Mouse (Mus musculus): Measurements from ENCODE around the gene Il23r. TPM values are rescaled to one million over a fixed set of nuclear protein-coding genes. Genes with fewer than 3 reads are reported as not detected.

Gene Il23r
- polyA plus RNA-seq, 1 experiment from 2014 or later: not detected

- 16% methylated on average over 1 of the region's 1 CpGs for WGBS
- ATAC-seq (ENCODE audit: low FRiP score, low read depth): peak; percentile 63
Observed at GRCm38 (mm10) chr6:67471242-67471641, 20.4 kb downstream of the Il23r start.

GRCm38 (mm10) chr6:67459424-67459823 is 32.2 kb downstream of the Il23r start:
- no peak overlapping the region for H3K4me2 ChIP-seq (replicated peaks)
- no peak overlapping the region for H3K27ac ChIP-seq (replicated peaks)
- H3K36me3 ChIP-seq: no peaks in the 10 kb centered on the region
- no peak overlapping the region for H3K4me3 ChIP-seq
- ATAC-seq (ENCODE audit: low FRiP score, low read depth): no peak
- no peaks in the 10 kb centered on the region for H3K9me3 ChIP-seq
- H3K4me1 ChIP-seq: no peaks in the 10 kb centered on the region
- no peaks in the 10 kb centered on the region for H3K27me3 ChIP-seq
- 100% methylated on average over 1 of the region's 1 CpGs for WGBS
- no peak overlapping the region for H3K9ac ChIP-seq (replicated peaks)

More at GRCm38 (mm10) chr6:67471242-67471641, 20.4 kb downstream of the Il23r start:
- Histone ChIP-seq H3K9ac (replicated peaks) (no peak overlapping the region), H3K4me1 (no peaks in the 10 kb centered on the region), H3K9me3 (no peaks in the 10 kb centered on the region), H3K27me3 (no peaks in the 10 kb centered on the region), H3K4me2 (replicated peaks) (no peak overlapping the region), H3K27ac (replicated peaks) (no peak overlapping the region), H3K4me3 (no peak overlapping the region), H3K36me3 (no peaks in the 10 kb centered on the region)

- no peak overlapping the region for H3K27ac ChIP-seq (replicated peaks)
- H3K4me1 ChIP-seq: no peaks in the 10 kb centered on the region
- no peak overlapping the region for H3K4me2 ChIP-seq (replicated peaks)
- no peaks in the 10 kb centered on the region for H3K9me3 ChIP-seq
- no peaks in the 10 kb centered on the region for H3K27me3 ChIP-seq
- no peak overlapping the region for H3K4me3 ChIP-seq
- 63% methylated on average over 5 of the region's 5 CpGs for WGBS
- H3K36me3 ChIP-seq: no peaks in the 10 kb centered on the region
- ATAC-seq (ENCODE audit: low FRiP score, low read depth): no peak
- no peak overlapping the region for H3K9ac ChIP-seq (replicated peaks)
Observed at GRCm38 (mm10) chr6:67451330-67451729, 40.3 kb downstream of the Il23r start.

- no peaks in the 10 kb centered on the region for H3K4me1 ChIP-seq
- no peak overlapping the region for H3K4me2 ChIP-seq (replicated peaks)
- no peak overlapping the region for H3K27ac ChIP-seq (replicated peaks)
- 69% methylated on average over 1 of the region's 1 CpGs for WGBS
- H3K9ac ChIP-seq (replicated peaks): no peak overlapping the region
- no peak for ATAC-seq (ENCODE audit: low FRiP score, low read depth)
- no peaks in the 10 kb centered on the region for H3K27me3 ChIP-seq
- no peaks in the 10 kb centered on the region for H3K36me3 ChIP-seq
- no peaks in the 10 kb centered on the region for H3K9me3 ChIP-seq
- H3K4me3 ChIP-seq: no peak overlapping the region
Observed at GRCm38 (mm10) chr6:67445866-67446265, 45.8 kb downstream of the Il23r start.

GRCm38 (mm10) chr6:67443124-67443523 is 48.5 kb downstream of the Il23r start:
- Histone ChIP-seq H3K36me3 (no peaks in the 10 kb centered on the region), H3K4me2 (replicated peaks) (no peak overlapping the region), H3K9me3 (no peaks in the 10 kb centered on the region), H3K4me1 (no peaks in the 10 kb centered on the region), H3K9ac (replicated peaks) (no peak overlapping the region), H3K27ac (replicated peaks) (no peak overlapping the region), H3K27me3 (no peaks in the 10 kb centered on the region), H3K4me3 (no peak overlapping the region)
- WGBS: 90% methylated on average over 6 of the region's 6 CpGs
- ATAC-seq (ENCODE audit: low FRiP score, low read depth): no peak

- WGBS: 81% methylated on average over 3 of the region's 3 CpGs
- Histone ChIP-seq H3K4me3 (no peak overlapping the region), H3K4me1 (no peaks in the 10 kb centered on the region), H3K27me3 (no peaks in the 10 kb centered on the region), H3K4me2 (replicated peaks) (no peak overlapping the region), H3K9ac (replicated peaks) (no peak overlapping the region), H3K36me3 (no peaks in the 10 kb centered on the region), H3K9me3 (no peaks in the 10 kb centered on the region), H3K27ac (replicated peaks) (no peak overlapping the region)
- no peak for ATAC-seq (ENCODE audit: low FRiP score, low read depth)
Observed at GRCm38 (mm10) chr6:67437814-67438385, 53.8 kb downstream of the Il23r start.

GRCm38 (mm10) chr6:67437028-67437427 is 54.6 kb downstream of the Il23r start:
- no peaks in the 10 kb centered on the region for H3K27me3 ChIP-seq
- H3K9me3 ChIP-seq: no peaks in the 10 kb centered on the region
- no peaks in the 10 kb centered on the region for H3K4me1 ChIP-seq
- H3K4me3 ChIP-seq: no peak overlapping the region
- ATAC-seq (ENCODE audit: low FRiP score, low read depth): no peak
- H3K9ac ChIP-seq (replicated peaks): no peak overlapping the region
- H3K4me2 ChIP-seq (replicated peaks): no peak overlapping the region
- no peak overlapping the region for H3K27ac ChIP-seq (replicated peaks)
- no peaks in the 10 kb centered on the region for H3K36me3 ChIP-seq

DNA sequence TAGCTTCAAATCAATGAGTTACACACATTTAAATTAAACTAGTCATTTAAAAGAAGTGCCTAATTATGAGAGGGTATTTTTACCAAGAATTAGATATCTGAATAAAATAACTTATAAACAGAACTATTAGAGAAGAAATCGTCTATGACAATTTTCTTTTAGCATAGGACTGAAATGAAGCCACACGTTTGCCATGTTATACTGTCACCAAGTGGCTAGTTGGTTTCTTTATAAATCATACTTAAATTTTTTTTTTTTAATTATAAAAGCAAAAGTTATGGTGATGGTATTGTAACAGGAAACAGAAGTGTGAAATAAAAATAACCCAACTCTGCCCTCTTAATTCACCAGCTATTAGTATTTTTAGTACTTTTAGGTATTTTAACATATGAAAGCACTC is 55.4 kb downstream of the Il23r start:
- Histone ChIP-seq H3K4me3 (no peak overlapping the region), H3K4me1 (no peaks in the 10 kb centered on the region), H3K9ac (replicated peaks) (no peak overlapping the region), H3K36me3 (no peaks in the 10 kb centered on the region), H3K9me3 (no peaks in the 10 kb centered on the region), H3K27me3 (no peaks in the 10 kb centered on the region), H3K4me2 (replicated peaks) (no peak overlapping the region), H3K27ac (replicated peaks) (no peak overlapping the region)
- WGBS: 86% methylated on average over 2 of the region's 2 CpGs
- no peak for ATAC-seq (ENCODE audit: low FRiP score, low read depth)

GRCm38 (mm10) chr6:67435711-67436110 is 55.9 kb downstream of the Il23r start:
- Histone ChIP-seq H3K9me3 (no peaks in the 10 kb centered on the region), H3K36me3 (no peaks in the 10 kb centered on the region), H3K27ac (replicated peaks) (no peak overlapping the region), H3K4me1 (no peaks in the 10 kb centered on the region), H3K9ac (replicated peaks) (no peak overlapping the region), H3K27me3 (no peaks in the 10 kb centered on the region), H3K4me3 (no peak overlapping the region), H3K4me2 (replicated peaks) (no peak overlapping the region)
- 94% methylated on average over 1 of the region's 1 CpGs for WGBS
- no peak for ATAC-seq (ENCODE audit: low FRiP score, low read depth)

DNA sequence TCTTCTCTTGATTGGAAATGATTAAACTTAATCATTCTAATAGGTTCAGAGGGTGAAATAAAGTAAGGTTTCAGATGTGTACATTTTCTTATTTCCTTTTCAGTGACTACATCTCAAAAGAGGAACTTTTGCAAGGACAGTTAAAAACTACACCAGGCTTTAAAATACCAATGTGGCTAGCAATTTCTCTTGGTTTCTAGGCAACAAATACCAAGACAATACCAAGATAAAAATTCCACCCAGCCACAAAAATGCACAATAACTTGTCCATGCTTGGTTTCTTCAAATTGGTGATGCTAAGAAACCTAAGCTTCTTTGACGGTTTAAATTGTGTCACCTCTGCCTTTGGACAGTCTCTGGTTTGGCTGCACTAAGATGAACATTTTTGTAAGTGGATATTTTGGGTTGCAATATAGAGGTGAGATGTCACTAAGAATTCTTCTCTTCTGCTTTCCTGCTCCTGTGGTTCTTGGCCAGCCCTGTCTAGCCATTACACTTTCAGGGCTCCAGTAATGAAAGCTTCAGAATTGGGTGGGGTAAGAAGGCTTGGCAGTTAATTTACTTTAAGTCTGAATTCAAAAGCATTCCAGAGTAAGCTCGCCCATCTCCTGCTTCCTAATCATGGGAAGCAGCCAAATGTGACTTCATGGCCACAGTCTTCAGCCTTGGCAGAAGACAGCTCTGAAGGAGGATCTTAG is 56.8 kb downstream of the Il23r start:
- Histone ChIP-seq H3K9ac (replicated peaks) (no peak overlapping the region), H3K36me3 (no peaks in the 10 kb centered on the region), H3K4me1 (no peaks in the 10 kb centered on the region), H3K27ac (replicated peaks) (no peak overlapping the region), H3K27me3 (no peaks in the 10 kb centered on the region), H3K4me2 (replicated peaks) (no peak overlapping the region), H3K9me3 (no peaks in the 10 kb centered on the region), H3K4me3 (no peak overlapping the region)
- 15% methylated on average over 2 of the region's 2 CpGs for WGBS
- ATAC-seq (ENCODE audit: low FRiP score, low read depth): no peak

DNA sequence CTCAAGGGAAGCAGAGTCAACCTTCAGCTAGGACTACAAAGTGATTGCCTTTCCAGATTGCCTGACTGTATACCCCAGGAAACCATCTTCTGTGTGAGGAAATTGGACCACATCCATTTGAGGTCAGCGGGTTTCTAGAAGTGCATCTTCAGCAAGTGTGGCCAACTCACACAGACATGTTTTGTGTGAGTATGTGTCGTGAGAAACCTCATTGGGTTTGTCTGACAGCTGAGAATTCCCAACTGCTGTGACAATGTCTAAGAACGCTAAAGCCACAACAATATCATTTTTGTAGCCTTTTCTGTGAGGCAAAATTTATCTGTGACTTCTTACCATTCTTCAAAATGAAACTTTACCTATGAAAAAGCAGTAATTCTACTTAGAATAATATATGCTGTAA is 59.8 kb downstream of the Il23r start:
- Histone ChIP-seq H3K36me3 (no peaks in the 10 kb centered on the region), H3K27me3 (no peaks in the 10 kb centered on the region), H3K4me2 (replicated peaks) (no peak overlapping the region), H3K9me3 (no peaks in the 10 kb centered on the region), H3K4me3 (no peak overlapping the region), H3K9ac (replicated peaks) (no peak overlapping the region), H3K27ac (replicated peaks) (no peak overlapping the region), H3K4me1 (no peaks in the 10 kb centered on the region)
- WGBS: 81% methylated on average over 3 of the region's 3 CpGs
- ATAC-seq (ENCODE audit: low FRiP score, low read depth): no peak

DNA sequence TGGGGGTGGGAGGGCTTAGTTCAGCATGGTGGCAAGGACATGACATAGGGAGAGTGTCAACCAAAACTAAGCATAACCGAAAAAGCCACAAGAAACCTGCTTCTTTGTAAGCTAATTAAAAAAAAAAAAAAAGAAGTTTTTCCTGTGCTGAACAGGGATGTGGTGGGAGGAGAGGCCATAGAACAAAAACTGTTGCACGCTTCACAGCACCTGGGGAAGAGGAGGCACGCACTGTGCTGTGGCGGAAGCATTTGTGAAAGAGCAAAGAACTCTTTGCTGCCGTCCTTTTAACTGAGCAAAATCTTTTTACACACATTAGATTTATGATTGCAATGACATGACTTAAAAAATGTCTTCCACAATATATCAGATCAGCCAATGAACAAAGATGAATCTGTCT is 69.9 kb downstream of the Il23r start:
- no peaks in the 10 kb centered on the region for H3K4me1 ChIP-seq
- ATAC-seq (ENCODE audit: low FRiP score, low read depth): no peak
- H3K36me3 ChIP-seq: no peaks in the 10 kb centered on the region
- H3K27ac ChIP-seq (replicated peaks): no peak overlapping the region
- no peak overlapping the region for H3K4me2 ChIP-seq (replicated peaks)
- no peaks in the 10 kb centered on the region for H3K9me3 ChIP-seq
- H3K9ac ChIP-seq (replicated peaks): no peak overlapping the region
- WGBS: 65% methylated on average over 5 of the region's 5 CpGs
- no peak overlapping the region for H3K4me3 ChIP-seq
- H3K27me3 ChIP-seq: no peaks in the 10 kb centered on the region

DNA sequence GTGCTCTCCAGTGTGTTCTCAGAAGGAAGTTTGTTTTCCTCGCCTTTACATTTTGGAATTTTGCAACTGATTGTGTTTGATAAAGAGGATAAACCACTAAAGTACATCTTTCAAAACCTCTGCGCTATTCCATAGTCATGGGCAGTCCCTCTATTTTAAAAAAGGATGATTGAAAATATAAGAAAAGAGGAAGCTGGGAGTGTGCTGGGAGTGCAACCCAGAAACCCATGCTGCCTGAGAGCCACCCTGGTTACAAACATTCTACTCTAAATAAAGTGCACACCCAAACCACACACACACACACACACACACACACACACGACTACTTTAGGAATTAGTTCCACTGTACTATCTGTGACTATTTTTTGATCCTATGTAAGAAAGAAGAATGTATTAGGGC is 75.1 kb downstream of the Il23r start:
- no peak overlapping the region for H3K4me3 ChIP-seq
- 85% methylated on average over 3 of the region's 3 CpGs for WGBS
- ATAC-seq (ENCODE audit: low FRiP score, low read depth): no peak
- H3K36me3 ChIP-seq: no peaks in the 10 kb centered on the region
- H3K9me3 ChIP-seq: no peaks in the 10 kb centered on the region
- no peaks in the 10 kb centered on the region for H3K27me3 ChIP-seq
- H3K4me1 ChIP-seq: no peaks in the 10 kb centered on the region
- no peak overlapping the region for H3K4me2 ChIP-seq (replicated peaks)
- no peak overlapping the region for H3K9ac ChIP-seq (replicated peaks)
- no peak overlapping the region for H3K27ac ChIP-seq (replicated peaks)

All from midbrain, embryonic 12.5 days (tissue).